Mouse (Mus musculus): ENCODE data around the gene Mob2.

The Mob2 gene

GRCm38 (mm10) chr7:142020827-142021226, 40.0 kb downstream of the Mob2 start:
- in situ Hi-C loops (cut with MboI), result no loop called here

GRCm38 (mm10) chr7:142019699-142020098, 41.2 kb downstream of the Mob2 start:
- in situ Hi-C loops (cut with MboI), result no loop called here

DNA sequence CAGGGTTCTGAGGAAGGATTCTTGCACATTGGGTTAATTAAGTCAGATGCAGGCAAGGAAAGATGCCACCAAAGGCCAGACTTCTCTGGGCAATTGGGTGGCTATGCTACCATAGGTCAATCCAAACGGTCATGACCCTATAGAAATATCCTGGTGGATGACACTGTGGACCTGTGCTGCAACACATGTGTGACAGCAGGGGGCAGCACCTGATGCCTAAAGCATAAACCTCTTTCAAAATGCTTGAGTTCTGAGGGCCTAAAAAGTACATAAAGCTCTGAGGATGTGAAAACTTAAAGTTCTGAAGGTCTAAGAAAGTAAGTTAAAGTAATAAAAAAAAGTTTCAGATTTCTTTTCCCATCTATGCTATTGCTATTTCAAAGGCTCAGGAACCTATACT, 44.3 kb downstream of the Mob2 start:
- in situ Hi-C loops (cut with MboI), result no loop called here

DNA sequence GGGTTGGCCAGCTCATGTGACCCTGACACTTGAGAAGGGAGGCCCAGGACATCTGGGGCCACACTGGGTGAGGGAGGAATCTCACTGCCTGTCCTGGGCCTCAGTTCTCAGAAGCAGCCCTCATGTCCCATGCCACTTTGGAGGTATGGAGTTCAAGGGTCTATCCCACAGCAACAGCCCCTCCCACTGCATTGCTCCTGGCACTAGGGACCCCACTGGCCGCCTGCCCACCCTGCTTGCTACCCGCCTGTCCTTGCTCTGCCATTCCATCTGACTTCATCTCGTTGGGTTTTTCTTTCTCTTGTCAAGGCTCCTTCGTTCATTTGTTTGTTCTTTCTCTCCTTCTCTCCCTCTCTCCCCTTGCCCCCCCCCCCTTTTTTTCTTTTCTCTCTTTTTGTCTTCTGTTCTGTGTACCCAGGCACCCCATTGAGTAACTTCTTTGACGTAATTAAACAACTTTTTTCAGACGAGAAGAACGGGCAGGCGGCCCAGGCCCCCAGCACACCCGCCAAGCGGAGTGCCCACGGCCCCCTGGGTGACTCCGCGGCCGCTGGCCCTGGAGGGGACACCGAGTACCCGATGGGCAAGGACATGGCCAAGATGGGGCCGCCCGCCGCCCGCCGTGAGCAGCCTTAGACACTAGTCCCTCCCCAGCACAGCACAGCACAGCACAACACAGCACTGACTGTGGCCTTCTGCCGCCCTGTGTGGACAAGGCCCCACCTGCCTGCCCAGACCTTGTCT, 59.1 kb downstream of the Mob2 start:
- in situ Hi-C loops (cut with MboI), result no loop called here

DNA sequence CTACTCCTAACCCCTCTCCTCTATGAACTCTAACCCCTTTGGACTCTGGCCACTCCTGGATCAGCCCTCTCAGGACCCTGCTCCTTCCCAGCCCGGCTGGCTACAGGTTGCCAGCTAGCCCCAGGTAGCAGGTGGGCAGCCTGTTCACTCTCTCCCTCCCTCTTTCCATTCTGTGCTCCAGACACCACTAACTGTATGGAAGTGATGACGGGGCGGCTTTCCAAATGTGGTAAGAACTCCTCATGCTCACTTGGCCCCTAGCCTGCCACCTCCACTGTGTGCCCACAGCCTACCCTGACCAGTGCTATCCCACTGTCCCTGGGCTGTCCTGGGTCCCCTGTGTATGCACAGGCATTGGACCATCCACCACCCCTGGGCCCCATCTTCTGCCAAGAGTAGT, 60.2 kb downstream of the Mob2 start:
- in situ Hi-C loops (cut with MboI), result no loop called here

GRCm38 (mm10) chr7:141994121-141994520, 66.7 kb downstream of the Mob2 start:
- in situ Hi-C loops (cut with MboI), result no loop called here

- in situ Hi-C loops (cut with MboI), result no loop called here
Measured at GRCm38 (mm10) chr7:141991183-141991582, 69.7 kb downstream of the Mob2 start.

- in situ Hi-C loops (cut with MboI), result no loop called here
Measured at GRCm38 (mm10) chr7:141988314-141988806, 72.5 kb downstream of the Mob2 start.

- in situ Hi-C loops (cut with MboI), result no loop called here
Measured at GRCm38 (mm10) chr7:141981237-141981636, 79.6 kb downstream of the Mob2 start.

- in situ Hi-C loops (cut with MboI), result no loop called here
Measured at GRCm38 (mm10) chr7:141979247-141979646, 81.6 kb downstream of the Mob2 start.

GRCm38 (mm10) chr7:141978003-141978402, 82.9 kb downstream of the Mob2 start:
- in situ Hi-C loops (cut with MboI), result no loop called here

DNA sequence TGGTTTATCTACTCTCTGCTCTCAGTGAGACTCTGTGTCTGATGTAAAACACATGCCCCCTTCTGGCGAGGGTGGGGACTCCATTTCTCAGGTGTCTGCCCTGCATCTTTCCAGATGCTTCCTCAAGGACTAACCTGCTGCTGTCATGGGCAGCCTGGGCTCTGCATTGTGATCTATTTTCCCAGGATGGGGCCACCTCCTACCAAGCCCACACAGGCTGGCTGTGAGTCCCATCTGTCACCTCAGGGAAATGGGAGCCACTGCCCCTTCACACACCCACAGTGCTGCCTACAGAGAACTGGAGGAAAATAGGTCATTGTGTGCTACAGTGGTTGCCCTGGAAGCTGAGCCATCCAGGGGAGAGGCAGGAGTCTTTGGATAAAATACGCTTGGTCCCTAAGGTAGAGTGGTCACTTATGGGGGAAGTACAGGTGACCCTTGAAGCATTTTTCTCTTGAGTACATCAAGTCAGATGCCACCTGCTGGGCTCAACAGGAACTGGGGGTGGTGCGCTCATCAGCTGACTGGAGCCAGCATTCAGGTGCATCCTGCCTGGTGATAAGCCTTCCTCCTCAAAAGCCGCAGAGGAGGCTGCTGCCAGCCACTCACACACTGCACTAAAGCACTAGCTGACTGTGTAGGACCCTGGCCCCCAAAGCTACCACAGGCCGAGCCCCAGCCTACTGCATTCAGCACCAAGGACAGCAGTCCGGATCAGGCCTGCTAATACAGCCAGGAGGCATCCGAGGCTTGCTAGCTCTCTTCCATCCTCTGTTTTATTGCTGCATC, 87.8 kb downstream of the Mob2 start:
- in situ Hi-C loops (cut with MboI), result no loop called here

DNA sequence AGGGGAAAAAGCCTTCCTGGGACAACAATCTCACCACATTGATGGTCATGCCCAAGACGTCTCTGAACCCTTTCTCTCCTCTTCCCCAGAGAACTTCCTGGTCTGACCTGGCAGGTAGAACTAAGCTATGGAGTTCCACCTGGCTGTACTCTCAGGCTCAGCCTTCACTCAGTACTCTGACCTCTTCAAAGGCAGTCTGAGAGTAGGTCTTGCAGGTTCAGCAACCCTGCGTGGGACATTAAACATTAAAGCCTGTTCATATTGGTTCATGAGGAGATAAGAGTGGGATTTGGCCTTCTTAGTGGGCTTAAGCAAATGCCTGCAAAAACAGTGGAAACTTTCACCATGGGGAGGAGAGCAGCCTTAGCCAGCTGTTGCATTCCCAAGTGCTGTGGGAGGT, 94.6 kb downstream of the Mob2 start:
- in situ Hi-C loops (cut with MboI), result no loop called here

GRCm38 (mm10) chr7:141962521-141962920, 98.3 kb downstream of the Mob2 start:
- in situ Hi-C loops (cut with MboI), result no loop called here

GRCm38 (mm10) chr7:141961491-141961890, 99.4 kb downstream of the Mob2 start:
- in situ Hi-C loops (cut with MboI), result no loop called here

GRCm38 (mm10) chr7:141960926-141961325, 99.9 kb downstream of the Mob2 start:
- in situ Hi-C loops (cut with MboI), result no loop called here

DNA sequence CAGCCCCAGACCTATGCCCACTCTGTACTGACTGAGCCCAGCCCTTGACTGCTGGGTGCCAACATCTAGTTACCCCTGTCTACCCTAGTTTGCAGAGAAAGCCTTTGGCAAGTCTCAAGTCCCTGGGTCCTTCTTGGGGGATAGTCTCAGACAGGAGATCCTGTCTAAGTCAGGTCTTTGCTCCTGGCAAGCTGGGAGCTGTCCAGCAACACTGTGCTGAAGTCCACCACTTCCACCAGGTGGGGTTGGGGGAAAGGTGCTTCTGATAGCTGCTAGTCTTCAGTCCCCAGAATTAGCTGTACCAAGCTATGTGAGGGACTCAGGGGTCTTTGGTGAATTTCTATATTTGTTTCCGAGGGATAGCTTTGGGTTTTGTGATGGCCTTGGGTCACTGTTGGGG, 101.7 kb downstream of the Mob2 start:
- in situ Hi-C loops (cut with MboI), result no loop called here
